Mouse (Mus musculus): ENCODE data around the gene 9530068E07Rik.

GRCm38 (mm10) chr11:52350924-52351323 is 45.3 kb upstream of the 9530068E07Rik start:
- TF ChIP-seq CTCF (IDR thresholded peaks at IDR 0.05; ENCODE audit: extremely low read depth, insufficient read length, insufficient replicate concordance, low read depth, low read length) (peak; percentile 28; the same call in 1 of the 2 replicates), POLR2A (IDR thresholded peaks at IDR 0.05; ENCODE audit: low read depth, low read length) (no peak)
